Mouse (Mus musculus) A20 (cell line): ENCODE results near the gene Klhl11.

Source experiments
- DNase-seq: peaks from one replicate; pipeline ENCODE4 v3.0.0-alpha.2; 2011; ENCODE audit warnings: low read depth, low spot score

Gene Klhl11

GRCm38 (mm10) chr11:100414021-100414913 lies 58.3 kb downstream of the Klhl11 start, which contains the start of gene P3h4:
Gene P3h4, minus strand, starts transcription at chr11:100414836.
- no peak for DNase-seq

GRCm38 (mm10) chr11:100413541-100413940 lies 59.0 kb downstream of the Klhl11 start:
- no peak for DNase-seq
